Mouse (Mus musculus) kidney, postnatal 10 days (tissue): Measurements from ENCODE around the gene Gm28363.
"Not testable (repeated sequence)": the region's sequence is repeated elsewhere in the genome, so short reads cannot be mapped to it uniquely, and the experiment has no call there.

Experiments
- DNase-seq: peaks from one replicate; pipeline ENCODE4 v3.0.0; 2021; ENCODE audit warnings: mixed read lengths

The Gm28363 gene

GRCm38 (mm10) chr1:117696831-117697230 lies at the start of gene Gm28363:
Gene Gm28363 (plus strand): TSS chr1:117697131.
- not testable (repeated sequence) for DNase-seq

GRCm38 (mm10) chr1:117650236-117650635 lies 46.7 kb upstream of the Gm28363 start:
- DNase-seq, result not testable (repeated sequence)
